In the genomic region with DNA sequence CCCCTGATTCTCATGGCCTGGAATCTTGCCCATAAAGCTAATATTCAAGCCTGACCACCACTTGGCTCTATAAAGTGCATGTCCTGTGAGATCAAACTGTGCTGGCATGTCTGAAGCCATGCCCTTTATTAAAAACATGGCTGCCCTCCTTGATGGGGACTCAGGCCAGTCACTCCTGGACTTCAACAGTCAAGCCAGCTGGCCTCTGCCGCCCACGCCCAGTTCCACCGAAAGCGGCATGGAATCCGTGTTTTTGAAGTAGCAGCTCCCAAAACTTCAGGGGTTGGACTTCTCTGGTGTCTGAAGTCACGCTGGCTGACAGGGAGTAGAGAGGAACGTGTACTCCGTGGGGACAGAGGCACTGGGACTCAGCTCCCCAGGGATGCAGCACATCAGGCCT, we compare ENCODE assay signal across 20 mouse cellular contexts. TPM values are rescaled to one million over a fixed set of nuclear protein-coding genes. Genes with fewer than 3 reads are reported as not detected.
"Had no signal": no experiment of that assay in that cellular context is flagged by ENCODE, and none has a peak within 500 bp of the region (broad histone marks: within the 10 kb centered on the region; RNA-seq: fewer than 3 reads in every experiment).

No protein-coding gene starts in this region.

- H3K9me3 ChIP-seq: lung, embryonic 15.5 days; midbrain, embryonic 13.5 days; midbrain, embryonic 15.5 days; neural tube, embryonic 12.5 days; stomach, embryonic 15.5 days had no signal

- H3K27me3 ChIP-seq: lung, embryonic 15.5 days; megakaryocyte, embryonic 14.5 days; midbrain, embryonic 13.5 days; midbrain, embryonic 15.5 days; neural tube, embryonic 12.5 days; stomach, embryonic 15.5 days had no signal

- H3K9ac ChIP-seq: lung, embryonic 15.5 days; midbrain, embryonic 13.5 days; midbrain, embryonic 15.5 days; neural tube, embryonic 12.5 days; stomach, embryonic 15.5 days had no signal

- H3K4me2 ChIP-seq: lung, embryonic 15.5 days; midbrain, embryonic 13.5 days; midbrain, embryonic 15.5 days; neural tube, embryonic 12.5 days; stomach, embryonic 15.5 days had no signal

- H3K4me3 ChIP-seq: lung, embryonic 15.5 days; megakaryocyte, embryonic 14.5 days; midbrain, embryonic 13.5 days; midbrain, embryonic 15.5 days; neural tube, embryonic 12.5 days; stomach, embryonic 15.5 days had no signal

- DNase-seq: lung, adult 2 months; lung, postnatal 14 days; lung, postnatal 36 days; right cerebral cortex, postnatal 14 days; thymus, adult 2 months; thymus, postnatal 25 days; thymus, postnatal 4 days had no signal

- H3K27ac ChIP-seq: lung, embryonic 15.5 days; macrophage; midbrain, embryonic 13.5 days; midbrain, embryonic 15.5 days; neural tube, embryonic 12.5 days; stomach, embryonic 15.5 days; stomach, postnatal 0 days had no signal

- ATAC-seq: lung, postnatal 0 days; midbrain, embryonic 13.5 days; midbrain, embryonic 15.5 days had no signal

- H3K36me3 ChIP-seq: lung, embryonic 15.5 days; midbrain, embryonic 15.5 days; neural tube, embryonic 12.5 days; stomach, embryonic 15.5 days had no signal

- H3K4me1 ChIP-seq: megakaryocyte, embryonic 14.5 days; midbrain, embryonic 15.5 days; neural tube, embryonic 12.5 days had no signal

RNA-seq across cellular contexts. Expression of gene Gm11985, which starts 40.8 kb away (rescaled TPM):
- polyA plus RNA-seq: lung, adult 2 months; lung, embryonic 15.5 days; lung, postnatal 0 days; macrophage; midbrain, embryonic 13.5 days; midbrain, embryonic 15.5 days; midbrain, postnatal 0 days; neural tube, embryonic 12.5 days; spleen, adult 2 months; stomach, embryonic 15.5 days; stomach, postnatal 0 days; thymus, adult 2 months; urinary bladder, adult 2 months had no signal

RNA-seq across cellular contexts. Expression of gene Igfbp1, which starts 50.0 kb away (rescaled TPM):
- polyA plus RNA-seq: macrophage; midbrain, embryonic 15.5 days; midbrain, postnatal 0 days; neural tube, embryonic 14.5 days; spleen, adult 2 months; urinary bladder, adult 2 months had no signal
